ENCODE assay signal across 24 mouse cellular contexts in genomic region chr1:87301971-87302370, GRCm38 (mm10). TPM values are rescaled to one million over a fixed set of nuclear protein-coding genes. Genes with fewer than 3 reads are reported as not detected.
DNase-seq lines count a peak whose midpoint lies in the region; ATAC-seq lines count a peak whose summit lies in the region.
"Had no signal": no experiment of that assay in that cellular context is flagged by ENCODE, and none has a peak within 500 bp of the region (broad histone marks: within the 10 kb centered on the region; RNA-seq: fewer than 3 reads in every experiment).

No protein-coding gene starts in this region.

- DNase-seq in left cerebral cortex, postnatal 4 days: peak; percentile 73
- no peak for DNase-seq in left cerebral cortex, adult 9 months (ENCODE audit: low spot score in 2 of 2)
- peak; percentile 43 for DNase-seq in brain, adult 2 months (ENCODE audit: low read depth, low spot score)
- peak; percentile 19 for DNase-seq in cerebellum, adult 9-10 months
- peak; percentile 45 to 61 for DNase-seq in cerebellum, postnatal 36 days
- DNase-seq in embryo, embryonic 10.5 days (ENCODE audit: low spot score): no peak
- DNase-seq: adrenal gland, adult 2 months; embryo, embryonic 11 days; gastrocnemius, adult 2 months; gastrocnemius, postnatal 36 days; heart, adult 2 months; heart, postnatal 10 days; kidney, adult 2 months; kidney, postnatal 36 days; liver, embryonic 13.5 days; lung, adult 18-20 months had no signal

- no peak for ATAC-seq in erythroblast, adult 5-6 weeks (replicated peaks; ENCODE audit: low FRiP score, poor library complexity, severe bottlenecking)
- ATAC-seq: activated CD4-positive, CD25-positive, alpha-beta regulatory T cell, adult 4 months; forebrain, embryonic 16.5 days; lung, postnatal 0 days; midbrain, embryonic 16.5 days had no signal

- intact Hi-C loops in left cerebral cortex, postnatal 4 days (cut with DNase I): no loop called here

RNA-seq across cellular contexts. Expression of gene Gigyf2, which starts 24.8 kb away (rescaled TPM):
- 10 to 100 TPM; 85.4 to 94.2 TPM for total RNA-seq in left cerebral cortex, postnatal 4 days (2021)
- 59.4 and 93.4 TPM in 2 replicates for total RNA-seq in erythroblast, adult 5-6 weeks (2015; ENCODE audit: low replicate concordance)
- total RNA-seq in erythroblast, adult 5-6 weeks (2017; ENCODE audit: low replicate concordance): 169 and 215 TPM in 2 replicates

RNA-seq across cellular contexts. Expression of gene Efhd1, which starts 37.8 kb away (rescaled TPM):
- 1 to 10 TPM; 1.5 to 2.0 TPM for total RNA-seq in left cerebral cortex, postnatal 4 days (2021)
- total RNA-seq in erythroblast, adult 5-6 weeks (2015; ENCODE audit: low replicate concordance): not detected in 2 replicates
- total RNA-seq in erythroblast, adult 5-6 weeks (2017; ENCODE audit: low replicate concordance): not detected in 2 replicates
- total RNA-seq: hematopoietic stem cell, adult 5-6 weeks; megakaryocyte-erythroid progenitor cell, adult 5-6 weeks; MEL had no signal

Comparison
In these comparisons a context has a peak if more than half of its experiments do, and no peak if none do; other contexts are left out.
1. DNase-seq: peak in left cerebral cortex, postnatal 4 days (single experiment), brain, adult 2 months (single experiment), cerebellum, adult 9-10 months (single experiment) and cerebellum, postnatal 36 days (2 of 2); none in left cerebral cortex, adult 9 months (0 of 2) and embryo, embryonic 10.5 days (single experiment).